Mouse (Mus musculus) adrenal gland, postnatal 36 days (tissue): ENCODE data around the gene Cflar. TPM values are rescaled to one million over a fixed set of nuclear protein-coding genes. Genes with fewer than 3 reads are reported as not detected.
"Not testable (repeated sequence)": the region's sequence is repeated elsewhere in the genome, so short reads cannot be mapped to it uniquely, and the experiment has no call there.

Source experiments
- DNase-seq, 2 experiments: peaks; one replicate each; pipeline ENCODE4 v3.0.0; 2021; ENCODE audit warnings: mixed read lengths in 1 of 2
- total RNA-seq, 2 experiments: library from RNA; stranded (reverse); gene quantifications; 2 replicates each; pipeline ENCODE4 v1.2.3; 2021

Gene Cflar
- total RNA-seq, 2 experiments from 2014 or later = 110 to 114 TPM

DNA sequence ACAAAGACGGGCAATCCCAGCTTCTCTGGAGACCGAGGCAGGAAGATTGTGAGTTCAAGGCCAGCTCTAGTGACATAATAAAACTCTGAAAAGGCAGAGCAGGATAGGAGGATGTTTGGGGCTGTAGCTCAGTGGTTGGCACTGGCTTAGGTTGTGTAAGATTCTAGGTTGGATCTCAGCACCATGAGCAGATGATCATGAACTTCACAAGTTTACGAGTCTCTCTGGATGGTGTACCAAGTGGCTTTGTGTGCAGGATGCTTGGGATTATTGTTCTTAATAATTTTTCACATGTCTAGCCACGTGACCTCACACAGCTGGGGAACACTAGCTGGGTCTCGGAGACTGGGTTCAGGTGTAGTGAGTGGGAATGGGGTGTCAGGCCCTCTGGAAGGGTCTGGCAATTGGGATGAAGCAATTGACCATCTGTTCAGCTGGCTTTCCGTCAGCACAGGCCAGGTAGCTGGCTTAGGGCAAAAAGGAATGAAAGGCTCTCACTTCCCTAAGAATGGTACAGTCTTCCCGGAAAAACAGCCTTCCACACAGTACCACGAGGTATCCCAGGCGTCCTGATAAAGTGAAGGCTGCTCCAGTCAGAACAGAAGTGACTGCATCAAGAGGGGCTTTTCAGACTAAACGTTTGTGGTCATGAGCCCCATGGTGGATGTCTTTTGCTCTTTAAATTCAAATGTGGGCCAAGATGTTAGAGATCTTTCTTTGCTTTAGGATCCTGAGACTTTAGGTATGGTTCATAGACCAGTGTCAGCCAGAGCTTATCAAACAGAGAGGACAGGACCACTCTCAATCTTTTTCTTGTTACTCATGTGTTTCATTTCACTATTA is 16.7 kb downstream of the Cflar start:
- DNase-seq = no peak

DNA sequence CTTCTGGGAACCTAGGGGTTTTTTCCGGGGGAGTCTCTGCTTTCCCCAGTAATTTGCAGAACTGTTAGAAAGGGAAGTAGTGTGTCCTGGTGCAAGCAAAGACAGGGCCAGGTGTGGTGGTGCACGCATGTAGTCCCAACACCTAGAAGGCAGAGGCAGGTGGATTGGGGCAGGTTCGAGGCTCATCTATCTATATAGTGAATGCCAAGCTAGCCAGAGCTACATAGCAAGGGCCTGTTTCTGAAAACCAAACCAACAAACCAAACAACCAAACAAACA is 17.2 kb downstream of the Cflar start:
- no peak for DNase-seq

DNA sequence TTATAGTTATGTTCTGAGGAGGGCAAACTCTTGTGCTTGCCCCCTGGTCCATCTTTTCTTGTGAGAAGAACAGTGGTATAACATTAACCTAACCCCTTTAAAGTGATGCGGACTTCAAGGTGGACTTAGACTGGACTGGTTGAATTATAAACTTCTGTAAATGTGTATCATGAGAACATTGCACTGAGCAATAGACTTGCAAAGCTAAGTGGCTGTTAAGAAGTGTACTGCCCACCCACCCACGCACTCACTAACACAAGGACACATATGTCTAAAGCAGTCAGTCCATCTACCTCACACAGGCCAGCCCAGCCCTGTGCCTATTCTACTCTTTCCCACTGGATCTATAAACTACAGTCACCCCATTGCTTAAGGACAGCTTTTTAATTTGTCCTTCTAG is 22.3 kb downstream of the Cflar start:
- no peak for DNase-seq

- DNase-seq = no peak
Measured at GRCm38 (mm10) chr1:58734043-58734920, 23.0 kb downstream of the Cflar start.

GRCm38 (mm10) chr1:58735962-58736361 is 24.7 kb downstream of the Cflar start:
- DNase-seq = no peak

DNA sequence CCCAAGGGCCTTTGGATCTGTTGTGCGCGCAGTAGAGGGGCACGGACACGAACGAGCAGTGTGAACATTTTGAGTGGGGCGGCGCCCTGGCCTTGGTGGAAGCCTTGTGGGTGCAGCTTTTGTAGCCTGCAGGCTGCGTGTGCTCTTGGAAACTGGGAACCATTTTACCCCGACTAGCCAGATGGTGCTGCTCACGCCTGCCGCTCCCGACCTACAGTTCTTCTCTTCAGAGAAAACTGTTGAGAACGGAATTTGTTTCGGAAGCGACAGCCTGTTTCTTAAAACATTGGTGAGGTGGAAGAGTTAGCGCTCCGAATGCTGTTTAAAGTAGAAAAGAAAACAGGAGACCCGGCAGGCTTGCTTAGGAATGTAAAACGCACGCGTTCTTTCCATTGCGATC is 25.7 kb downstream of the Cflar start:
- DNase-seq = no peak

DNA sequence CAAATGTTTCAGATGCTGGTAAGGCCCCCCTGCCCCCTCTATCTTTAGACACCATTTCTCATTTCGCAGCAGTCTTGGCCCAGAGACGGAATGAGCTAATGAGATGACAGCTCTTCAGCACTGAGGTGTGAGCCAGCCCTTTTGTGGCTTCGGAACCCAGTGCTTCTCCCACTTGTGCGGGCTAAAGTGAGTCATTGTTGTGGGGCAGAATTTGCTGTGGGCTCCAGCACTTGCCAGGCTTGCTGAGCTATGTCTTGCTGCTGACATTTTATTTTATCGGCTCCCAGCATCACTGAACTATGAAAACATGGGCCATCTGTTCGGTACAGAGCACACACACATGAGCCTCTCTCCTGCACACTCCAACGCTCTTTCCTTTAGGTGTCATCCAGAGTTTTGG is 28.2 kb downstream of the Cflar start:
- no peak for DNase-seq

GRCm38 (mm10) chr1:58742571-58743021 is 31.3 kb downstream of the Cflar start:
- DNase-seq = peak; percentile 35 to 48

- DNase-seq = no peak
Measured at GRCm38 (mm10) chr1:58743252-58743651, 31.9 kb downstream of the Cflar start.

DNA sequence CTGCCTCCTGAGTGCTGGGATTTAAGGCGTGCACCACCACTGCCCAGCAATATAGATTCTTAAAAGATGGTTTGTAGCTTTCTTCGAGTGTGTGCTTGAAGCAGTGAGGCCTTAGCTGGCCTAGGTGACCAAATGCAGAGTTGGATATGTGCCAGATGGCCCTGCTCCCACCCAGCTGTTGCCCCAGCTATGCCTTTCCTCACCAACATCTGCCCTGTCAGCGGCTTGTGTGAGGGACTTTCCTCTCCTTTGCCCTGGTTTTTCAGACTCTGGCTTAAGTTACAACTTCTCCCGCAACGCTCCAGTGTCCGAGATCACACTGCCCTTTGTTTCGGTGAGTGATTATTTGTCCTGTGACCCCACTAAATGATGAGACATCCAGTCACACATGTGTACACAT is 33.3 kb downstream of the Cflar start:
- peak in 1 of 2 experiments; percentile 58 for DNase-seq

DNA sequence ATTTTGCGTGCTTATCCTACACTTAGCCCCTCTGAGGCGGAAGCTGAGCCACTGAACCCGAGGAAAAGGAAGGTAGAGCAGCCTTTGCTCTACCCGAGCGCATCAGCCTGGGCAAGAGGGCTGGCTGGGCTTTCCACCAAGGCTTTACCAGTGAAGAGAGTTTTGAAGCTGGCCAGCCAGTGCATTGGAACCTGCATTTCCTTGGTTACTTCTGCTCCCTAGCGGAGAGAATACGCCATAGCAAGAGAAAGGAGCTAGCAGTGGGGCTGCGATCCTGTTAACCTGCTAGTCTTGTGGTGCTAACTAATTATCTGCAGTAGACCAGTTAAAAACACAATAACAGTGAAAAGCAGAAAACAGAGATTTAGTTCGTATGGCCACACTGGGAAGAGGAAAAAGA is 35.6 kb downstream of the Cflar start:
- no peak for DNase-seq

DNA sequence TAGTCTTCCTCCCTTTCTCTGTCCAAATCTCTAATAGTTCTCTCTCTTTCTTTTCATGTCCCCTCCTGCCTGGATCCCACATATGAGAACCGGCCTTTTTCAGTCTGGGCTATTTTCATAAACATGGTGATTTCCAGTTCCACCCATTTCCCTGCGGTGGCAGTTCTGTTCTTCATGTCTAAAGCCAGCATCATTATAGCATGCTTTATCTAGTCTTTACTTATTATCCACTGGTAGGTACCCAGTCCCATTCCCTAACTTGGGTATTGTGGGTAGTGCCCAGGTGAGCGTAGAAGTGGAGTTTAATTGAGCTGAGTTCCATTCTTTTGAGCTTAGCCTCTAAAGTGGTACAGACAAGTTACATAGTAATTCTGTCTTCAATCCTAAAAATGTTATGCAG is 48.1 kb downstream of the Cflar start:
- no peak for DNase-seq

DNA sequence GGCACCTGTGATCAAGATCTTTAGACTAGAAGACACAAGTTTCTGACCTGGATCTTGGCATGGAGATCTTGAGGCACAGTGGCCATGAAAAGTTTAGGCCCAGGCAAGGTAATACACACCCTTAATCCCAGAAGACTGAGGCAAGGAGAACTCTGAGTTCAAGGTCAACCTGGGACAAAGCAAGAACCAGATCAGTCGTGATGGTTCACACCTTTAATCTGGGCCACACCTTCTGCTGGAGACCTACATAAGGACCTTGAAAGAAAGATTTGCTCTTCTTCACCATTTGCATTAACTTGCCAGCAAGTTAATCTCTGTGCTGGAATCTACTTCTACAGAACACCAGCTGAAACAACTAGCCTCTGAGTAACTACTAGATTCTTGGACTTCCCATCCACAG is 49.3 kb downstream of the Cflar start:
- no peak for DNase-seq

GRCm38 (mm10) chr1:58761391-58762275 is 50.3 kb downstream of the Cflar start:
- DNase-seq = peak; percentile 27 to 51

DNA sequence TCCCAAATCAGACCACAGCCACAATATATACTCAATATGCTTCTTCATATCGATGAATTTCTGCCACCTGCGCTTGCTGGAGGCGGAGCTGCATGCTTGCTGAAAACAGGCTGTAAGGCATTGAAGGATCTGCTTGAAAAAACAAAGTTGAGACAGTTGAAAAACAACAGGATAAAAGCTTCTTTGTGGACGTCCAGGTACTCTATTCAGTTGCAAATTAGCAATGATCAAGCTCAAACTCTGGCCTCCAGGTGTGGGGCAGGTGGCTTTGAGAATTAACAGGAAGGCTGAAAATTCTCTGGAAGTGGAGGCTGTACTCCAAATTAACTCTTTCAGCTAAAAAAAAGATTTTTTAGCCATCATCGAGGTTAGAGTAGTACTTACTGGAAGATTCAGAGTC is 51.3 kb downstream of the Cflar start:
- DNase-seq = no peak

GRCm38 (mm10) chr1:58766446-58766845 is 55.1 kb downstream of the Cflar start:
- DNase-seq = not testable (repeated sequence)

GRCm38 (mm10) chr1:58769136-58769535 is 57.8 kb downstream of the Cflar start:
- DNase-seq = peak in 1 of 2 experiments; percentile 22

GRCm38 (mm10) chr1:58769701-58770100 is 58.4 kb downstream of the Cflar start:
- no peak for DNase-seq

DNA sequence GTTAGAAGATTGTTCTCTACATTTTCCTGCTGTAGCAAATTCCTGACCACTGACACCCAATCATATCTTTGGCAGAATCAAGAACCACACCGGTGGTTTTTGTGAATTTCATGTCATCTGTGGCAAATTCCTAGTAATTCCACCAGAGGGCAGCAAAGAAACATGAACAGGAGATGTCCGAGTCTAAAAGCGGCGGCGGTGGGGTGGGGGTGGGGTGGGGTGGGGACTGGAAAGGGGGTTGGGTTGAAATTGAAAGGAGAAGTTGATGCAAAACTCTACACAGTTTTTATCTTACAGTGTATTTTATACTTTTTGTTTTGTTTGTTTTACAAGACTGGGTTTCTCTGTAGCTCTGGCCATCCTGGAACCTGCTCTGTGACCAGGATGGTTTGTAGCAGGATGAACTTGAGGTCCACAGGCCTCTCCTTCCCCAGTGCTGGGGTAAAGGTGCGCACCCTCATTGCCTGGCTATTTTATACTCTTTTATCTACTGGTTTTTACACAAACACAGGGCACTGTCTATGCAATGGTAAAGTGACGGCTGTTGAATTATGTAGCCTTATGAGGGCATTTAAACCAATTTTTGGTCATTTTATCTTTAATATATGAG is 58.9 kb downstream of the Cflar start:
- peak in 1 of 2 experiments; percentile 65 for DNase-seq

DNA sequence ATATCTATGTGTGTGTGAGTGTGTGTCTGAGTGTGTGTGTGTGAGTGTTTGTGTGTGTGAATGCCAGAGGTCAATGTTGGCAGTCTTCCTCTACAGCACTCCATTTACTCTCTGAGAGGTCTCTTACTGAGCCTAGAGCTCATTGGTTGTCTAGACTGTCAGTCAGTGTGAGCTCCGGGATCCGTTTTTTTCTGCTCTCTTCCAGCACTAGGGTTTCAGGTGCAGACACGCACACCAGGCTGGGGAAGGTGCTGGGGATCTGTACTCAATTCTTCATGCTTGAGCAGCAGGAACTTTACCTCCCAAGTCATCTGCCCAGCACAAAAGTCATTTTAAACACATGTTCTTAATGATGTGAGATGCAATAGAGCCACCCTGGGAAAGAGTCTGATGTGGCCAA is 60.8 kb downstream of the Cflar start:
- DNase-seq = no peak

DNA sequence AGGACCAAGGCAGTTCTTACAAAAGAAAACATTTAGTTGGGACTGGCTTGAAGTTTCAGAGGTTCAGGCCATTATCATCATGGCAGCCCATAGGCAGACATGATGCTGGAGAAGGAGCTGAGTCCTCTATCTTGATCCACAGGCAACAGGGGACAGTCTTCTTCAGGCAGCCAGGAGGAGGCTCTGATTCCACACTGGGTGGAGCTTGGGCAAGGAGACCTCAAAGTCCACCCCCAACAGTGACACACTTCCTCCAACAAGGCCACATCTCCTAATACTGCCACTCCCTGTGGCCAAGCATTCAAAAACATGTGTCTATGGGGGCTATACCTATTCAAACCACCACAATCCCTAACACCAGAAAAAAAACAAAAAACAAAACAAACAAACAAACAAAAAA is 62.0 kb downstream of the Cflar start:
- DNase-seq = no peak

DNA sequence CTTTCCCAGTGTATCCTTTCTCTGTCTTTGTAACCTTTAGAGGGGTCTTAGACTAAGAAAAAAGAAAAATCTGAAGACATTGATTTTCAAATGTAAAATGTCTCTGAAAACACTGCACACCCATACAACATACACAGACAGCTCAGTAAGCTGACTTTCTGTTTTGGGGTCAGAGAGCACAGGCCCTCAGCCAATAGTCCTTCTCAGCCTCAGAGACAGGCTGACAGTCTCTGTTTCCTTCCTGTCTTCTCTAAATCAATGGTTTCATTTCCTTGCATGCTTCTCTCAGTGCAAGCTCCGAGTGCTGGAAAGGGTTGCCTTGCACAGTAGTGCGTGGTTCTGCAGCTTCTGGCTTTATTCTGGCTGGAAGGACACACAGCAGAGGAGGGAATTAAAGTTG is 62.6 kb downstream of the Cflar start:
- peak in 1 of 2 experiments; percentile 38 for DNase-seq
